Mouse (Mus musculus): ENCODE measurements around the gene Lurap1. TPM values are rescaled to one million over a fixed set of nuclear protein-coding genes. Genes with fewer than 3 reads are reported as not detected.

Gene Lurap1
- polyA plus RNA-seq, 1 experiment from 2014 or later, result 2.3 TPM

DNA sequence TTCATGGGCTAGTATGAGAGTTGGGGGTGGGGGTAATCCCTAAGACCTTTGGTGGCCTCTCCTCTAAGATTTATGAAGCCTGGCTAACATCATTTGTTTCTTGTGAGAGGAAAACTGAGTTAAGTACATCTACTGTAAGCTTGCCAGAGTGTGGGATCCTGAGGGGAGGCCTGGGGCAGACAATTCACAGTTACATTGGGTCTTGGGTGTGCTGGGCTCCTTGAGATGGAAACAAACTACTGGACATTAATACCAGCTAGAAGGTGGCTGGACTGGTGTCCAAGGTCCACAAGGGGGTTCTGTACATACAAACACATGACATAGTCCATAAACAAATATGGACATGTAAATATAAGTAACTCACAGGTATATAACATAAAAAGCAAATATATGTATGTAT lies 24.0 kb upstream of the Lurap1 start:
- Histone ChIP-seq H3K27me3 (replicated peaks) (no peaks in the 10 kb centered on the region), H3K36me3 (no peaks in the 10 kb centered on the region), H3K27ac (ENCODE audit: poor library complexity, severe bottlenecking) (peak overlapping the region; percentile 90), H3K9me3 (replicated peaks) (no peaks in the 10 kb centered on the region), H3K4me1 (replicated peaks) (peaks cover 43% of the 10 kb centered on the region), H3K4me2 (no peak overlapping the region), H3K4me3 (no peak overlapping the region), H3K9ac (no peak overlapping the region)
- ATAC-seq (ENCODE audit: insufficient number of reproducible peaks, low FRiP score), result no peak

DNA sequence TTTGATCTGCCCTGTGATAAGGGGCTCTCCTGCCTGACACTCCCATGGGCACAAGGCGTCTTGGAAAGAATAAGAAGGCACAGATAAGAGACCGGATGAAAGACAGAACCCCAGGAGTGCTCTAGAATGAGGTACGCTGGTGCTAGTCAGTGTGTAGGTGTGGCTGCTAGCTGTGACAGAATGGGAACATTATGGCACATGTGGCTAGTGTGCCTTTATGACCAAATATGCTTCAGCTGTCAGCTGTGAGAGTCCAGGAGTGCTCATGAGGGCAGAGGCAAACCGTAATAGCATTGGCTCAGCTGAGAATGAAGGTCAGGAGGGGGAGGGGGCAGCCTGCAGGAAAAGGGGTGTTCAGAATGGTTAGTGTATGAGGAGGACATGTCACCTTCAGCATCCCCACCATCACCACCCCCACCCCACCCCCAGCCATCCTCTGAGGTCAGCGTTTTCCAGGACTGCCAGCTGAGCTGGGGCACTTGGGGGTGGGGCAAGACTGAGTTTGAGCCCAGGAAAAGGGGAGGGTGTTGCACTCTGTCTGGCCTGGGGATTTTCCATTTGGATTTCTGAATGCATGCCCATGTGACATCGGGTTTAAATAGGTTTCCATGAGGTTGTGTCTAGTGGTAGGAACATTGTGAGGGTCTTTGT lies 23.5 kb upstream of the Lurap1 start:
- peak; percentile 68 for ATAC-seq (ENCODE audit: insufficient number of reproducible peaks, low FRiP score)
- Histone ChIP-seq H3K9ac (peak overlapping the region; percentile 55; the same call in 1 of the 2 replicates), H3K27ac (ENCODE audit: poor library complexity, severe bottlenecking) (peak overlapping the region; percentile 90), H3K9me3 (replicated peaks) (no peaks in the 10 kb centered on the region), H3K27me3 (replicated peaks) (no peaks in the 10 kb centered on the region), H3K4me3 (no peak overlapping the region), H3K36me3 (no peaks in the 10 kb centered on the region), H3K4me2 (peak overlapping the region; percentile 17; the same call in 1 of the 2 replicates), H3K4me1 (replicated peaks) (peaks cover 43% of the 10 kb centered on the region)
- WGBS, result 17% methylated on average over 6 of the region's 6 CpGs

DNA sequence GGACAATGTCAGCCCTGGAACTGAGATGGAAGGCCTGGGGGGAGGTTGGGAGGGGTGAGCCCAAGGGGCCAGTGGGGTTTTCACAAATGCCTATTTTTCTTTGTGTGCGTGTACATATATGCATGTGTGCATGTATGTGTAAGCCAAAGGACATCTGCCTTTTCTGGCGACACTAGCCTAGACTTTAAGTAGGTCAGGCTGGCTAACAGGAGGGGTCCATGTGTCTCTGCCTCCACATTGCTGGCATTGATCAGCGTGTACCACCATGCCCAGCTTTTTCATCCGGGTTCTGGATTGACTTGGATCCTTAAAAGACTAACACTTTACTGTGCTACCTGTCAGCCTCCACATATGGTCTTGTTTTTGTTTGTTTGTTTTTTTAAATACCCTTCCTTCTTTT lies 22.6 kb upstream of the Lurap1 start:
- Histone ChIP-seq H3K27me3 (replicated peaks) (no peaks in the 10 kb centered on the region), H3K4me1 (replicated peaks) (peaks cover 43% of the 10 kb centered on the region), H3K27ac (ENCODE audit: poor library complexity, severe bottlenecking) (no peak overlapping the region), H3K4me2 (no peak overlapping the region), H3K9ac (no peak overlapping the region), H3K36me3 (no peaks in the 10 kb centered on the region), H3K4me3 (no peak overlapping the region), H3K9me3 (replicated peaks) (no peaks in the 10 kb centered on the region)
- no peak for ATAC-seq (ENCODE audit: insufficient number of reproducible peaks, low FRiP score)
- 85% methylated on average over 4 of the region's 4 CpGs for WGBS

DNA sequence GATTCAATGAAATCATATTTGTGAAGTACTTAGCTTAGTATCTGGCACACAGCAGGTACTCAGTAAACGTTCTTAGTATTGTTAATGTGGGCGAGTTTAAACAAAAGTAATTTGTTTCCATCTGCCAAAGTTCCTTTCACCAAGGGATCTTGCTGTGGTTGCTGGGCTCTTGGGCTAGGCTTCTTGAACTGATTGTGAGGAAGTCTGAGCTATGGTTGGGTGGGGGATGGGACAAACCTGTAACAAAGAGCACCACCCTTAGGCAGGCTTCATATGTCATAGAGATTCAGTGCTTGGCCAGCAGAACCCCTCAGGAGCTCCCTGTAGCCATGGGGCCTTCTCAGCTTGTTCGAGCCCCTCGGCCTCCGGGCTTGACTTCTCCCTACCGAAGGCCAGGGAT lies 21.9 kb upstream of the Lurap1 start, which contains the start of the genes 1700042G07Rik and Gm49337:
TSS of gene 1700042G07Rik (plus strand) at position 301 of the 400 bp plus-strand sequence.
TSS of gene Gm49337 (plus strand) at position 313 of the 400 bp plus-strand sequence.
- H3K4me3 ChIP-seq, result no peak within 1 kb of the TSS
- ATAC-seq (ENCODE audit: insufficient number of reproducible peaks, low FRiP score), result no peak
- H3K27ac ChIP-seq (ENCODE audit: poor library complexity, severe bottlenecking), result peak within 1 kb of the TSS; percentile 90
- WGBS, result 90% methylated on average over 6 of the region's 6 CpGs
- no peaks in the 10 kb centered on the region for H3K9me3 ChIP-seq (replicated peaks)
- peaks cover 43% of the 10 kb centered on the region for H3K4me1 ChIP-seq (replicated peaks)
- peak within 1 kb of the TSS; percentile 55; the same call in 1 of the 2 replicates for H3K9ac ChIP-seq
- H3K27me3 ChIP-seq (replicated peaks), result no peaks in the 10 kb centered on the region
- no peaks in the 10 kb centered on the region for H3K36me3 ChIP-seq
- no peak within 1 kb of the TSS for H3K4me2 ChIP-seq

DNA sequence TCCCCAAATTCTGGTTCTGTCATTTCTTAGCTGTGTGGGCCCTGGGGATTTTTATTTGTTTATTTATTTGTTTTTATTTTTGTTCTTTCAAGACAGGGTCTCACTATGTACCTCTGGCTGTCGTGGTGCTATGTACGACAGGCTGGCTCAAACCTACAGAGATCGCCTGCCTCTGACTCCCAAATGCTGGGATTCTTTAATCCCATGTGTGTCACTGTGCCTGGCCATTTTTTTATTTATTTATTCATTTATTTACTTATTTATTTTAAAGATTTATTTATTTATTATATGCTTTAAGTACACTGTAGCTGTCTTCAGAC lies 18.2 kb upstream of the Lurap1 start:
- no peaks in the 10 kb centered on the region for H3K9me3 ChIP-seq (replicated peaks)
- H3K27me3 ChIP-seq (replicated peaks), result no peaks in the 10 kb centered on the region
- H3K27ac ChIP-seq (ENCODE audit: poor library complexity, severe bottlenecking), result no peak overlapping the region
- no peak overlapping the region for H3K9ac ChIP-seq
- H3K4me1 ChIP-seq (replicated peaks), result peaks cover 16% of the 10 kb centered on the region
- no peak overlapping the region for H3K4me3 ChIP-seq
- 61% methylated on average over 3 of the region's 3 CpGs for WGBS
- H3K36me3 ChIP-seq, result no peaks in the 10 kb centered on the region
- ATAC-seq (ENCODE audit: insufficient number of reproducible peaks, low FRiP score), result no peak
- no peak overlapping the region for H3K4me2 ChIP-seq

DNA sequence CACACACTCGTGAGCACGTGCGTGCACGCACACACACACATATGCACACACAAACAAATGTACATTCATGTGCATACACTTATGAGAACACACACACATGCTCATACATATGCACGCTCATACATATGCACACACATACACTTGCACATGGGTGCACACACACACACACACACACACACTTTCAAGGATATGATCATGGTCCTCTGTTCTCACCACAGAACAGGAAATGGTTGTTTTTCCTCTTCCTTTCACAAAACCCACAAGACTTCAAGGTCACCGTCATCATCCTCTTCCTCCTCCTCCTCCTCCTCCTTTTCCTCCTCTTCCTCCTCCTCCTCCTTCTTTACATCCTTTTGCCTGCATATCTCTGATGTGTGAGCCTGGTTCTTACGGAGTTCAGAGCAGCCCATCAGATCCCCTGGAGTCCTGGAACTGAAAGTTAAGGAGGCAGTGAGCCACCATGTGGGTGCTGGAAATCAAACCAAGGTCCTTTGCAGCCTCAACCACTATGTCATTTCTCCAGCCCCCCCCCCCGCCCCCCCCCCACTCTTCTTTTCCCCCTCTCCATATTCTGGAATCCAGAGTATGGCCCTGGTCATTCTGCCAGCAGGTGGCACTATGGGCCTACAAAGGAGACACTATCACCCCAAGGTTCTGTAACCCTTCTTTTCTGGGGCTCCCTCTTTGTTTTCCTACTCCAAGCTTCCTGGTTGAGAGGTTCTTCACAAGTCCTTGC lies 17.6 kb upstream of the Lurap1 start:
- ATAC-seq (ENCODE audit: insufficient number of reproducible peaks, low FRiP score), result no peak
- 73% methylated on average over 7 of the region's 8 CpGs for WGBS
- H3K4me2 ChIP-seq, result no peak overlapping the region; the same call in 1 of the 2 replicates

DNA sequence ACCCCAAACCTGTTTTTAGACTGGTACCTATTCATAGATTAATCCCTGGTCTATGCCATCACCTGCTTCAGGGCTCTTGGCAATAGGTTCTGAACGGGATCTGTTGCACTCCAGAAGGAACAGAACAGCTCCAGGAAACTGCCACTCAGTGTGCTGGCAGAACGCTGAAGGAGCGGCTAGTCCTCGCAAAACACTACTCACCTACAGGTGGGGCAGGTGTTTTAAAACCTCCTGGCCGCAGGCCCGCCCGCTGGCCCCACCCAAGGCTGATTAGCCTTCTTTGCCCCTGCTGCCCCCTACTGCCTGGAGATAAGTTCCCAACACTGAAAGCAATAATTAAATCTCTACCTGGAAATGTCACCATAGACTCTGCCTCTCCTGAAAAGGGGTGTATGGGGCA lies 16.3 kb upstream of the Lurap1 start, which contains the start of gene Tspan1:
TSS of gene Tspan1 (minus strand) at position 198 of the 400 bp plus-strand sequence.
- no peak within 1 kb of the TSS for H3K4me2 ChIP-seq
- no peaks in the 10 kb centered on the region for H3K27me3 ChIP-seq (replicated peaks)
- peaks cover 11% of the 10 kb centered on the region for H3K4me1 ChIP-seq (replicated peaks)
- no peaks in the 10 kb centered on the region for H3K36me3 ChIP-seq
- no peak within 1 kb of the TSS for H3K9ac ChIP-seq
- no peak within 1 kb of the TSS for H3K4me3 ChIP-seq
- ATAC-seq (ENCODE audit: insufficient number of reproducible peaks, low FRiP score), result no peak
- H3K27ac ChIP-seq (ENCODE audit: poor library complexity, severe bottlenecking), result no peak within 1 kb of the TSS
- no peaks in the 10 kb centered on the region for H3K9me3 ChIP-seq (replicated peaks)
- 25% methylated on average over 7 of the region's 7 CpGs for WGBS

More for the DNA sequence above, 17.6 kb upstream of the Lurap1 start:
- H3K36me3 ChIP-seq, result no peaks in the 10 kb centered on the region
- H3K9me3 ChIP-seq (replicated peaks), result no peaks in the 10 kb centered on the region
- no peak overlapping the region for H3K4me3 ChIP-seq
- H3K27ac ChIP-seq (ENCODE audit: poor library complexity, severe bottlenecking), result no peak overlapping the region
- H3K4me1 ChIP-seq (replicated peaks), result peaks cover 10% of the 10 kb centered on the region
- H3K27me3 ChIP-seq (replicated peaks), result no peaks in the 10 kb centered on the region
- no peak overlapping the region for H3K9ac ChIP-seq

DNA sequence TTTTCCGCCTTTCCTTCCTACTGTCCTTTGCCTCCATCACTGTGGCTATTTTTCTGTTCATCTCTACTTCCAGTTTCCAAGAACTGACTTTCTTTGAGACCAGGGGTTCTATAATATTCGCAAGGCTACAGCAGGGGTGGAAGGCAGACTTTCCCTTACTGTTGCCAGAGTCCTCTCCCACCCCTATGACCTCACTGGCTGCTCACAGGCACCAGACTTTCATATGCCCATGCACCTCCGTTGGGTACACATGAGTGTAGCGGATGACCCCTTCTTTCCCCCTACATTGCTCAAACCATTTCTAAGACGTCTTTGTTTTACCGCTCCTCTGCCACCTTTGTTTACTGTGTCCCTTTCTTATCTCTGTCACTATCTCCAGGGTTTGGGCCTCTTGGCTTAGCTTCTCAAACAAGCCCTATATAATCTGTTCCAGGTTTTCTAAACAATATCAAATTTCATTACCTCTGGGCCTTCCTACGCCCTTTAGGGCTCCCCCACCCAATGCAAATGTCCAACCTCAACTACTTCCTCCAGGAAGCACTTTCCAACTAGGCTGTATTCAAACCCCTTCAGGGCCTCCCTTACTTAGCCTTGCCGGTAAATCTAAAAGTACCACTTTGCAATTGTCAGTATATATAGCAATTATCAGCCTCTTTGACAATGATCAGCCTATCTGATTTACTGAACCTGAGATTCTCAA lies 14.7 kb upstream of the Lurap1 start:
- peaks cover 16% of the 10 kb centered on the region for H3K4me1 ChIP-seq (replicated peaks)
- peaks cover 6% of the 10 kb centered on the region; the same call in 1 of the 2 replicates for H3K36me3 ChIP-seq
- no peak overlapping the region for H3K27ac ChIP-seq (ENCODE audit: poor library complexity, severe bottlenecking)
- no peaks in the 10 kb centered on the region for H3K9me3 ChIP-seq (replicated peaks)
- H3K9ac ChIP-seq, result no peak overlapping the region
- no peaks in the 10 kb centered on the region for H3K27me3 ChIP-seq (replicated peaks)
- ATAC-seq (ENCODE audit: insufficient number of reproducible peaks, low FRiP score), result no peak
- no peak overlapping the region for H3K4me3 ChIP-seq
- no peak overlapping the region for H3K4me2 ChIP-seq
- 70% methylated on average over 8 of the region's 8 CpGs for WGBS

DNA sequence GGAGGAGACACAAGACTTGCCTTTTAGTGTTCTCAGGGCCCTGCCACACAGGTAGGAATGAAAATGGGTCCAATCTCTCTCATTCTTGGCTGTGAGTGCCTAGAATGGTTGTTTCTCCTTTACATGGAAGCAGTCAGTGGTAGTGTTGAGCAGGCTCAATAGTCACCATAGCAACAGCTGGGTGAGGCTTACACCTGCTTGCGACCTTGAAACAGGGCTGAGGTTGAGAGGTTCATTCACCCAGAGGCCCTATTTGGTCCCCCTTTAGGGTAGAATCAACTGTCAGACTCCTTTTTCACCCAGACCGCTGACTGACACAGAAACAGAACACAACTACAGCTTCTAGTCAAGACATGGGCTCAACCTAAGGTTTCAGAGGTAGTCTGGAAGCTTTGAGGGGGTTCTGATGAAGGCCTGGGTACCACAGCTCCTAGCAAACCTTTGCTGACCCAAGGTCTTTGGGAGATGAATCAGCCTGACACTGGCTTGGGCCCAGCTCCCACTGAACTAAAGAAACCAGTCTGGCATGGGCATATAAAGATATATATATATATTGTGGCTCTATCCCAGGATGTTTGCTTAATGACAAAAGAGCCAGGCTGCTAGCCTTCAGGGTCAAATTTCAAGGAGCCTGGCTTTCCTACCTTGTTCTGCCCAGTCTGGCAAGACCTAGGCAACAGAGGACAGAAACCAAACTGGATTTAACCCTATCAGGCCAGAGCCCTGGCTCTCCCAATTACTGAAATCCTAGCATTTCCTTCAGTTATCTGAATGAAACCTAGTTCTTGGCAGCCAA lies 13.8 kb upstream of the Lurap1 start:
- Histone ChIP-seq H3K9ac (no peak overlapping the region), H3K36me3 (peaks cover 15% of the 10 kb centered on the region), H3K27me3 (replicated peaks) (no peaks in the 10 kb centered on the region), H3K4me1 (replicated peaks) (peaks cover 25% of the 10 kb centered on the region), H3K4me2 (no peak overlapping the region), H3K27ac (ENCODE audit: poor library complexity, severe bottlenecking) (no peak overlapping the region), H3K4me3 (no peak overlapping the region), H3K9me3 (replicated peaks) (no peaks in the 10 kb centered on the region)
- WGBS, result 81% methylated on average over 2 of the region's 2 CpGs
- ATAC-seq (ENCODE audit: insufficient number of reproducible peaks, low FRiP score), result no peak

DNA sequence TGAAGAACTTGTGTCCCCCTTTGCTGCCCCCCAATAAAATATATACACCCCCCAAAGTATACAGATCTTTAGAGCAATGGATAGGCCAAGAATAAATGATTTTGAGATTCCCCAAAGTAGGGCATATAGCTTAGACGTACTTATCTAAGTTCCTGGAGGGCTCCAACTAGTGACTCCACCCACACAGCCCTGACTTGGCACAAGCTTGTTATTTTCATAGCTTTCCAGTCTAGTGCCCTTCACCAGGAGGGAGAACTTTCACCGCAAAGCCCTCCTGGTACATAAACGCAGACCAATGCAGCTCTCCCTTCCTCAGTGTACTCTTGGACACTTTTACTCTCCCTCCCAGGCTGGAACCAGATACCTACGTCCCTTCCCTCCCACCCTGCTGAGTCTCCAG lies 11.0 kb upstream of the Lurap1 start:
- 66% methylated on average over 4 of the region's 4 CpGs for WGBS
- Histone ChIP-seq H3K4me1 (replicated peaks) (peaks cover 23% of the 10 kb centered on the region), H3K27ac (ENCODE audit: poor library complexity, severe bottlenecking) (no peak overlapping the region), H3K4me3 (no peak overlapping the region), H3K9ac (no peak overlapping the region), H3K4me2 (no peak overlapping the region), H3K27me3 (replicated peaks) (no peaks in the 10 kb centered on the region), H3K9me3 (replicated peaks) (no peaks in the 10 kb centered on the region), H3K36me3 (peaks cover 43% of the 10 kb centered on the region)
- no peak for ATAC-seq (ENCODE audit: insufficient number of reproducible peaks, low FRiP score)

Measured in heart, embryonic 12.5 days (tissue).